In the genomic region with DNA sequence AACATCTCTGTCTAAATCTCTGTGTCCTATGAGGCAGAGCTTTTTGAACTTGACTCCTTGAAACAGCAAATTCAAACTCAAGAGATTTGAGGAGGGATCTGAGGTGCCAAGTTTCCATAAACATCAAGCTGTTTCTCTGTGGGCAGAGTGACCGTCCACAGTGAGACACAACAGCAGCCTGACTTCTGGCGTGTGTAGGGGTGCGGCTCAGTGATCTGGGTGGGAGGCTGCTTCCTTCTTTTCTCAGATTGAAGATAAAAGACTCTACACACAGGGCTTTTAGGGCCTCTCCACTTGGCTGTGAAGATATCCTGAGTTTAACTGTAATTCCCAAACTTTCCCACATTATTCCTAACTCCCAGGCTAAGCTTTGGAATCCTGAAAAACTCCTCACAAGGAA, we compare ENCODE assay signal across 17 mouse cellular contexts. TPM values are rescaled to one million over a fixed set of nuclear protein-coding genes. Genes with fewer than 3 reads are reported as not detected.
DNase-seq lines count a peak whose midpoint lies in the region; ATAC-seq lines count a peak whose summit lies in the region.
"Had no signal": no experiment of that assay in that cellular context is flagged by ENCODE, and none has a peak within 500 bp of the region (broad histone marks: within the 10 kb centered on the region; RNA-seq: fewer than 3 reads in every experiment).

No protein-coding gene starts in this region.

- no peak overlapping the region for H3K9ac ChIP-seq in intestine, embryonic 14.5 days (ENCODE audit: low read length)
- no peak overlapping the region for H3K9ac ChIP-seq in intestine, embryonic 16.5 days (ENCODE audit: low read depth, low read length)
- H3K9ac ChIP-seq: embryonic facial prominence, embryonic 12.5 days; hindbrain, embryonic 15.5 days; liver, embryonic 15.5 days; midbrain, embryonic 15.5 days had no signal

- no peaks in the 10 kb centered on the region for H3K9me3 ChIP-seq in intestine, embryonic 14.5 days (ENCODE audit: control insufficient read depth, low read length)
- no peaks in the 10 kb centered on the region for H3K9me3 ChIP-seq in intestine, embryonic 16.5 days (ENCODE audit: control insufficient read depth, low read length)
- H3K9me3 ChIP-seq: embryonic facial prominence, embryonic 12.5 days; hindbrain, embryonic 15.5 days; liver, embryonic 15.5 days; midbrain, embryonic 15.5 days had no signal

- no peak for ATAC-seq in intestine, embryonic 14.5 days (replicated peaks; ENCODE audit: low FRiP score, low TSS enrichment, low read depth)
- ATAC-seq in intestine, embryonic 16.5 days, result no peak
- ATAC-seq in granulocyte monocyte progenitor cell, adult 5-6 weeks (replicated peaks; ENCODE audit: poor library complexity, severe bottlenecking), result peak; percentile 30; the same call in 1 of the 2 replicates
- peak; percentile 42 for ATAC-seq in megakaryocyte progenitor cell, adult 5-6 weeks (replicated peaks; ENCODE audit: poor library complexity)
- ATAC-seq: CD4-positive, CD25-positive, alpha-beta regulatory T cell, adult 4 months; midbrain, embryonic 15.5 days had no signal

- no peaks in the 10 kb centered on the region for H3K27me3 ChIP-seq in intestine, embryonic 14.5 days (replicated peaks; ENCODE audit: control insufficient read depth, insufficient read depth, low read length)
- no peaks in the 10 kb centered on the region for H3K27me3 ChIP-seq in intestine, embryonic 16.5 days (replicated peaks; ENCODE audit: control insufficient read depth, insufficient read depth, low read length)
- H3K27me3 ChIP-seq: embryonic facial prominence, embryonic 12.5 days; hindbrain, embryonic 15.5 days; liver, embryonic 15.5 days; midbrain, embryonic 15.5 days had no signal

- no peaks in the 10 kb centered on the region for H3K36me3 ChIP-seq in intestine, embryonic 14.5 days (ENCODE audit: control insufficient read depth, insufficient read depth, low read length)
- no peaks in the 10 kb centered on the region for H3K36me3 ChIP-seq in intestine, embryonic 16.5 days (ENCODE audit: control insufficient read depth, insufficient read depth, low read length)
- H3K36me3 ChIP-seq: embryonic facial prominence, embryonic 12.5 days; hindbrain, embryonic 15.5 days; liver, embryonic 15.5 days; midbrain, embryonic 15.5 days had no signal

- H3K4me2 ChIP-seq in intestine, embryonic 14.5 days (ENCODE audit: low read length), result no peak overlapping the region
- no peak overlapping the region for H3K4me2 ChIP-seq in intestine, embryonic 16.5 days (ENCODE audit: low read depth, low read length)
- H3K4me2 ChIP-seq: embryonic facial prominence, embryonic 12.5 days; hindbrain, embryonic 15.5 days; liver, embryonic 15.5 days; midbrain, embryonic 15.5 days had no signal

- H3K4me3 ChIP-seq in intestine, embryonic 14.5 days (ENCODE audit: low read depth, low read length), result no peak overlapping the region
- H3K4me3 ChIP-seq in intestine, embryonic 16.5 days (ENCODE audit: low read length), result no peak overlapping the region
- H3K4me3 ChIP-seq: embryonic facial prominence, embryonic 12.5 days; hindbrain, embryonic 15.5 days; liver, embryonic 15.5 days; midbrain, embryonic 15.5 days had no signal

- no peak for DNase-seq in intestine, embryonic 14.5 days (ENCODE audit: low spot score)
- DNase-seq in lung, postnatal 10 days, result peak; percentile 38
- DNase-seq in lung, postnatal 25 days (ENCODE audit: low spot score), result no peak
- DNase-seq in cerebellum, adult 11 months, result no peak
- DNase-seq: adrenal gland, postnatal 25 days; cerebellum, postnatal 36 days; kidney, adult 8-10 months; layer of hippocampus, postnatal 36 days; retina, postnatal 1 day had no signal

- 48% methylated on average over 3 of the region's 3 CpGs for WGBS in intestine, embryonic 14.5 days
- 47% methylated on average over 3 of the region's 3 CpGs for WGBS in intestine, embryonic 16.5 days

- H3K27ac ChIP-seq in intestine, embryonic 14.5 days (ENCODE audit: low read depth), result 0 out of 2 replicates have a peak overlapping the region, but pooled peaks have one; percentile 3
- no peak overlapping the region for H3K27ac ChIP-seq in intestine, embryonic 16.5 days (ENCODE audit: low read length)
- H3K27ac ChIP-seq: embryonic facial prominence, embryonic 12.5 days; hindbrain, embryonic 15.5 days; midbrain, embryonic 15.5 days had no signal

- peaks cover 8% of the 10 kb centered on the region for H3K4me1 ChIP-seq in intestine, embryonic 14.5 days (replicated peaks; ENCODE audit: control insufficient read depth, insufficient read depth, low read length)
- peaks cover 4% of the 10 kb centered on the region; the same call in 1 of the 2 replicates for H3K4me1 ChIP-seq in intestine, embryonic 16.5 days (ENCODE audit: control insufficient read depth, insufficient read depth, low read length)
- H3K4me1 ChIP-seq: hindbrain, embryonic 15.5 days; midbrain, embryonic 15.5 days had no signal

RNA-seq across cellular contexts. Expression of gene Tns3, which starts 37.1 kb away (rescaled TPM):
- 25.7 and 26.7 TPM in 2 replicates for polyA plus RNA-seq in intestine, embryonic 14.5 days (2014; fragmentation: Nextera tagmentation; extraction: Ambion mirVana)
- 18.7 and 21.0 TPM in 2 replicates for polyA plus RNA-seq in intestine, embryonic 16.5 days (2015; fragmentation: Nextera tagmentation; extraction: Ambion mirVana)
- total RNA-seq in granulocyte monocyte progenitor cell, adult 5-6 weeks (2014; fragmentation: Nextera tagmentation), result 26.9 TPM in 2 replicates
- total RNA-seq in granulocyte monocyte progenitor cell, adult 5-6 weeks (2017), result 13.0 and 13.1 TPM in 2 replicates
- total RNA-seq in megakaryocyte progenitor cell, adult 5-6 weeks (2015), result 20.8 and 27.0 TPM in 2 replicates
- total RNA-seq in megakaryocyte progenitor cell, adult 5-6 weeks (2017), result 11.5 and 11.7 TPM in 2 replicates

Comparison
In these comparisons a context has a peak if more than half of its experiments do, and no peak if none do; other contexts are left out.
1. ATAC-seq: peak in granulocyte monocyte progenitor cell, adult 5-6 weeks (single experiment) and megakaryocyte progenitor cell, adult 5-6 weeks (single experiment); none in intestine, embryonic 14.5 days (single experiment) and intestine, embryonic 16.5 days (single experiment).